In genomic region chr3:115892341-115892740, GRCm38 (mm10) we compare ENCODE assay signal across 17 mouse cellular contexts.
"Had no signal": no experiment of that assay in that cellular context is flagged by ENCODE, and none has a peak within 500 bp of the region (broad histone marks: within the 10 kb centered on the region; RNA-seq: fewer than 3 reads in every experiment).

No protein-coding gene starts in this region.

- H3K4me3 ChIP-seq: left cerebral cortex, adult 2 months; liver, embryonic 13.5 days; midbrain, embryonic 10.5 days; midbrain, embryonic 13.5 days had no signal

- H3K9ac ChIP-seq: liver, embryonic 13.5 days; midbrain, embryonic 13.5 days had no signal

- H3K9me3 ChIP-seq: liver, embryonic 13.5 days; midbrain, embryonic 10.5 days; midbrain, embryonic 13.5 days had no signal

- H3K4me2 ChIP-seq: liver, embryonic 13.5 days; midbrain, embryonic 13.5 days had no signal

- H3K27ac ChIP-seq: left cerebral cortex, adult 2 months; liver, embryonic 13.5 days; midbrain, embryonic 10.5 days; midbrain, embryonic 13.5 days; stomach, postnatal 0 days had no signal

- DNase-seq: kidney, adult 18-20 months; kidney, adult 9 months; kidney, postnatal 14 days; layer of hippocampus, postnatal 36 days; liver, embryonic 13.5 days; lung, adult 2 months; lung, postnatal 14 days; lung, postnatal 4 days; right cerebral cortex, postnatal 14 days; right cerebral cortex, postnatal 4 days; thymus, adult 2 months; thymus, postnatal 14 days; thymus, postnatal 4 days had no signal

- H3K27me3 ChIP-seq: liver, embryonic 13.5 days; midbrain, embryonic 13.5 days had no signal

- ATAC-seq: midbrain, embryonic 13.5 days had no signal
